Mouse (Mus musculus) intestine, embryonic 15.5 days (tissue): ENCODE data around the gene Zfp277. TPM values are rescaled to one million over a fixed set of nuclear protein-coding genes. Genes with fewer than 3 reads are reported as not detected.

Source experiments
- ATAC-seq: fragments of 200-750 bp; cut with Nextera tagmentation; 2 replicates; pipeline ENCODE4 v1.8.0; 2017; ENCODE audit warnings: moderate TSS enrichment, moderate library complexity
- H3K27ac ChIP-seq: fragments of 300-500 bp; sonication (generic); 2 replicates; pipeline ENCODE4 v1.5.1; 2015; ENCODE audit warnings: mild to moderate bottlenecking, inconsistent platforms
- H3K27me3 ChIP-seq: fragments of 300-500 bp; sonication (generic); replicated peaks from 2 replicates; pipeline ENCODE4 v1.6.1; 2015; ENCODE audit warnings: inconsistent platforms
- H3K36me3 ChIP-seq: fragments of 300-500 bp; sonication (generic); 2 replicates; pipeline ENCODE4 v1.6.1; 2015; ENCODE audit warnings: inconsistent platforms
- H3K4me1 ChIP-seq: fragments of 300-500 bp; sonication (generic); replicated peaks from 2 replicates; pipeline ENCODE4 v1.6.1; 2015; ENCODE audit warnings: inconsistent platforms
- H3K4me2 ChIP-seq: fragments of 300-500 bp; sonication (generic); replicated peaks from 2 replicates; pipeline ENCODE4 v1.6.1; 2015; ENCODE audit warnings: mild to moderate bottlenecking, inconsistent platforms
- H3K4me3 ChIP-seq: fragments of 300-500 bp; sonication (generic); replicated peaks from 2 replicates; pipeline ENCODE4 v1.5.1; 2015; ENCODE audit warnings: inconsistent platforms
- H3K9ac ChIP-seq: fragments of 300-500 bp; sonication (generic); 2 replicates; pipeline ENCODE4 v1.6.1; 2015; ENCODE audit warnings: inconsistent platforms
- H3K9me3 ChIP-seq: fragments of 300-500 bp; sonication (generic); 2 replicates; pipeline ENCODE4 v1.6.1; 2016; ENCODE audit warnings: inconsistent platforms
- WGBS: fragments of 180-500 bp; shearing (Covaris S2); methylation state at CpG from one replicate; pipeline ENCODE4 v1.1.7; 2015; 5-methylcytosine and 5-hydroxymethylcytosine counted together
- polyA plus RNA-seq: library from polyadenylated mRNA; unstranded; fragments of >200 nt; fragmentation: Nextera tagmentation; extraction: Ambion mirVana; gene quantifications from 2 replicates; pipeline ENCODE4 v1.2.1, GENCODE M21; 2015

Gene Zfp277
- 31.4 and 34.3 TPM in 2 replicates for polyA plus RNA-seq

GRCm38 (mm10) chr12:40445648-40446449 lies at the start of gene Zfp277, which contains the start of gene Dock4:
TSS of gene Zfp277 (minus strand) at chr12:40445902.
TSS of gene Dock4 (plus strand) at chr12:40445952.
- ATAC-seq = peak; percentile 98
- Histone ChIP-seq H3K27ac (peak within 1 kb of the TSS; percentile 72), H3K9ac (peak within 1 kb of the TSS; percentile 76), H3K27me3 (no peaks in the 10 kb centered on the region), H3K4me2 (peak within 1 kb of the TSS; percentile 94), H3K9me3 (no peaks in the 10 kb centered on the region), H3K36me3 (no peaks in the 10 kb centered on the region), H3K4me1 (peaks cover 8% of the 10 kb centered on the region), H3K4me3 (peak within 1 kb of the TSS; percentile 64)
- WGBS = 0% methylated on average over 80 of the region's 80 CpGs

GRCm38 (mm10) chr12:40486047-40486837 lies 40.5 kb upstream of the Zfp277 start:
- no peak overlapping the region for H3K4me3 ChIP-seq
- H3K9ac ChIP-seq = no peak overlapping the region
- no peaks in the 10 kb centered on the region for H3K27me3 ChIP-seq
- 0 out of 2 replicates have a peak, but pooled peaks cover 2% of the 10 kb centered on the region for H3K4me1 ChIP-seq
- H3K9me3 ChIP-seq = no peaks in the 10 kb centered on the region
- WGBS = 63% methylated on average over 12 of the region's 12 CpGs
- no peak overlapping the region for H3K27ac ChIP-seq
- H3K4me2 ChIP-seq = no peak overlapping the region
- no peak for ATAC-seq
- H3K36me3 ChIP-seq = no peaks in the 10 kb centered on the region

GRCm38 (mm10) chr12:40485210-40485609 lies 39.5 kb upstream of the Zfp277 start:
- H3K27ac ChIP-seq = no peak overlapping the region

GRCm38 (mm10) chr12:40484224-40484623 lies 38.5 kb upstream of the Zfp277 start:
- Histone ChIP-seq H3K4me3 (no peak overlapping the region), H3K9ac (no peak overlapping the region), H3K9me3 (no peaks in the 10 kb centered on the region), H3K27ac (no peak overlapping the region), H3K27me3 (no peaks in the 10 kb centered on the region), H3K36me3 (no peaks in the 10 kb centered on the region), H3K4me1 (0 out of 2 replicates have a peak, but pooled peaks cover 2% of the 10 kb centered on the region), H3K4me2 (no peak overlapping the region)
- 32% methylated on average over 3 of the region's 3 CpGs for WGBS
- ATAC-seq = no peak

More at GRCm38 (mm10) chr12:40485210-40485609, 39.5 kb upstream of the Zfp277 start:
- Histone ChIP-seq H3K4me1 (0 out of 2 replicates have a peak, but pooled peaks cover 2% of the 10 kb centered on the region), H3K9ac (no peak overlapping the region), H3K4me3 (no peak overlapping the region), H3K9me3 (no peaks in the 10 kb centered on the region), H3K4me2 (no peak overlapping the region), H3K27me3 (no peaks in the 10 kb centered on the region), H3K36me3 (no peaks in the 10 kb centered on the region)
- WGBS = 71% methylated on average over 1 of the region's 1 CpGs
- ATAC-seq = no peak

DNA sequence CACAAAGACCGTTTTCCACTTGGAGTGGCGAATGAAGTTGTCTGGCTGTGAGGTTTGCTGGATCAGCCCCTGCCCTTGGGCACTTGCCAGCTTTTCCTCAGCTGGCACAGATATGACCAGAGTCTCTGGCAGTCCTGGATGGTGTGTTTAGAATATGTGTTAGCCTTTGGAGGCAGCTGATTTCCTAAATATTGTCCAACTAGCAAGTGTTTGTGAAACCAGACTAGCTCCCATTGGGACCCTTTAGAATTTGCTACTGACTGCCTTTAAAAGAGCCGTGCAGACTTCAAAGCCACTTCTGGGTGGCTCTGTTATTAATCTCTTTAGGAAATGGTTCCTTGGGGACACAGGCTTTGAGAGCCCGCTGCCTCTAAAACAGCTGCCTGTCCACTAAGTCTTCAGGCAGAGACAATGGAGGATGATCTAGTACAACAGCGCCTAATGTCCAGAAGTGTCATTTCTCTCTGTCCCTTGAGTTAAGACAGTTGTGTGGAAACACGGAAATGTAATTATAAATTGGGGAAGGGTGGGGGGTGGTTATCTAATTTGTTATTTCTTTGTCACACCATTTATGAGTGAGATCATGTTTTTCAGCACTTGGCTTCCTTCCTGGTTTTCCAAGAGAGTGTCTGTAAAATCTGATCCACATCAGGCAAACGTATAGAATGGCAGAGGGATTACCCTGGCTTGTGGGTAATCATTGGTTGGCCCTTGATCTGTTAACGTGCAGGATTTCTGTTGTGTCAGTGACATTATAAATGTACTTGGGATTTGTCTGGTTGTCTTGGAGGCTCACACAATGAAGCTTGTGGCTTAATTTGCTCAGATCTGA lies 32.1 kb upstream of the Zfp277 start:
- no peak for ATAC-seq
- Histone ChIP-seq H3K27ac (no peak overlapping the region), H3K9me3 (no peaks in the 10 kb centered on the region), H3K4me2 (no peak overlapping the region), H3K4me1 (peaks cover 4% of the 10 kb centered on the region; the same call in 1 of the 2 replicates), H3K27me3 (no peaks in the 10 kb centered on the region), H3K36me3 (no peaks in the 10 kb centered on the region), H3K9ac (no peak overlapping the region), H3K4me3 (no peak overlapping the region)
- WGBS = 52% methylated on average over 8 of the region's 8 CpGs

DNA sequence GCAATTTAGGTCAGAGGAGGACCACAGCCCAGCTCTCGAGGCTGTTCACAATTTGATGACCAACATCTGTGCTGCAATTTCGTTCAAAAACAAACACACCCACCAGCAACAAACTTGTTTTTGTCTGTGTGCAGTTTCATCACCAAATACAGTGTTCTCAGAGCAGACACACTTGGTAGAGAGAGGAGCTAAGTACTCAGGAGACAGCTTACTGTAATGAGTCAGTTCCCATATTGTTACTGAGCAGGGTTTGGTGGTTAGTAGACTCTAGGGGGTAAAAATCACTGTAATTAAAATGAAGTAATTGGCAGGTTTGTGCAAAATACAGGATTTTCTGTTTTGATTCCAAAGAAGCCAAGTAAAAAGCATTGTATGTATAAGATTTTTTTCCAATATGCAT lies 28.0 kb upstream of the Zfp277 start:
- ATAC-seq = no peak
- Histone ChIP-seq H3K4me1 (peaks cover 12% of the 10 kb centered on the region; the same call in 1 of the 2 replicates), H3K4me2 (no peak overlapping the region), H3K4me3 (no peak overlapping the region), H3K36me3 (no peaks in the 10 kb centered on the region), H3K9me3 (no peaks in the 10 kb centered on the region), H3K9ac (no peak overlapping the region), H3K27ac (no peak overlapping the region), H3K27me3 (no peaks in the 10 kb centered on the region)
- WGBS = 43% methylated on average over 2 of the region's 2 CpGs

GRCm38 (mm10) chr12:40471649-40472399 lies 26.1 kb upstream of the Zfp277 start:
- Histone ChIP-seq H3K9ac (no peak overlapping the region), H3K27ac (no peak overlapping the region; the same call in 1 of the 2 replicates), H3K4me1 (peaks cover 7% of the 10 kb centered on the region; the same call in 1 of the 2 replicates), H3K4me2 (peak overlapping the region; percentile 43), H3K9me3 (no peaks in the 10 kb centered on the region), H3K27me3 (no peaks in the 10 kb centered on the region), H3K4me3 (0 out of 2 replicates have a peak overlapping the region, but pooled peaks have one; percentile 2), H3K36me3 (no peaks in the 10 kb centered on the region)
- WGBS = 39% methylated on average over 11 of the region's 11 CpGs
- no peak for ATAC-seq

- no peak overlapping the region for H3K9ac ChIP-seq
- no peak for ATAC-seq
- no peaks in the 10 kb centered on the region for H3K36me3 ChIP-seq
- no peaks in the 10 kb centered on the region for H3K27me3 ChIP-seq
- no peak overlapping the region for H3K4me2 ChIP-seq
- H3K4me3 ChIP-seq = no peak overlapping the region
- H3K9me3 ChIP-seq = no peaks in the 10 kb centered on the region
- H3K4me1 ChIP-seq = peaks cover 7% of the 10 kb centered on the region; the same call in 1 of the 2 replicates
- no peak overlapping the region for H3K27ac ChIP-seq
- 77% methylated on average over 5 of the region's 5 CpGs for WGBS
These were observed 23.3 kb upstream of the Zfp277 start for GRCm38 (mm10) chr12:40469009-40469408.

DNA sequence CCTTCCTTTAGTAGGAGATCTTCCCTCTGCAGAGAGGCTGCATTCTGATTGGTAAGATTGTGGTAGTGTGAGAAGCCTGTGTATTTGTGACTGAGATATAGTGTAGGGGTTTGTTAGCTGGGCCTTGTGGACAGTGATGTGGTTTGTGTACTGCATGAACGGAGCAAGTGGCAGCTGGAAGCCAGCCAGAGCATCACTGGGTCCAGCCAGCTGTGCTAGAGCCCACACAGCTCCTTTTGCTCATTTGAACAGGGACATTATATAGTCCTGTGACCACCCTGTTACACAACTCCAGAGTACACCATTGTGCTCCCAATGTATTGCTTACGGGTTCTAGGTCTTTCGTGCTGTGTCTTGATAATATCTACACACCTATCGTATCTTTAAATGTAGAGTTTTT lies 22.5 kb upstream of the Zfp277 start:
- no peaks in the 10 kb centered on the region for H3K9me3 ChIP-seq
- WGBS = 76% methylated on average over 4 of the region's 4 CpGs

GRCm38 (mm10) chr12:40464282-40464681 lies 18.6 kb upstream of the Zfp277 start:
- Histone ChIP-seq H3K4me2 (no peak overlapping the region), H3K27ac (no peak overlapping the region), H3K36me3 (no peaks in the 10 kb centered on the region), H3K9ac (no peak overlapping the region), H3K4me1 (0 out of 2 replicates have a peak, but pooled peaks cover 3% of the 10 kb centered on the region), H3K4me3 (no peak overlapping the region), H3K9me3 (no peaks in the 10 kb centered on the region), H3K27me3 (no peaks in the 10 kb centered on the region)
- no peak for ATAC-seq
- WGBS = 77% methylated on average over 6 of the region's 6 CpGs

More for the DNA sequence above, 22.5 kb upstream of the Zfp277 start:
- ATAC-seq = no peak
- H3K27ac ChIP-seq = no peak overlapping the region
- H3K4me1 ChIP-seq = peaks cover 7% of the 10 kb centered on the region; the same call in 1 of the 2 replicates
- H3K27me3 ChIP-seq = no peaks in the 10 kb centered on the region
- no peak overlapping the region for H3K4me3 ChIP-seq
- H3K36me3 ChIP-seq = no peaks in the 10 kb centered on the region
- no peak overlapping the region for H3K4me2 ChIP-seq
- H3K9ac ChIP-seq = no peak overlapping the region

DNA sequence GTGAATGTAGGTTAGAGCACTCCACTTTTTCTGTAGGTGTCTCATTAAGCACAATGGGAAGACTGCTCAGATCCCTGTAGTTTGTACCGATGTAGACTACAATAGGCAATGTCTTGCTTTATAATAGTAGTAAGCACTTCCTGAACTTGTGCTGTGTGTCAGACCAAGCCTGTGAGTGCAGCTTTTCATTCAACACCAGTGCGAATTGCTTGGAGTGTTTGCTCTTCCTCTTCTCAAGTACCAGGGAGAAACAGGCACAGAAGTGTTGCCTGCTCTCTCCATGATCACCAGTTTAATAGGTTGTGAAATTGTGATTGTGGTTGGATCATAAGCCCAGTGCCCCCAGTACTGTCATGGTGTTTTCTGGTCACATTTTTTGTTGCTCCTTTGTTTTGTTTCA lies 18.1 kb upstream of the Zfp277 start:
- no peak for ATAC-seq
- Histone ChIP-seq H3K4me3 (no peak overlapping the region), H3K9me3 (no peaks in the 10 kb centered on the region), H3K9ac (no peak overlapping the region), H3K4me1 (0 out of 2 replicates have a peak, but pooled peaks cover 3% of the 10 kb centered on the region), H3K27ac (no peak overlapping the region), H3K36me3 (no peaks in the 10 kb centered on the region), H3K4me2 (no peak overlapping the region), H3K27me3 (no peaks in the 10 kb centered on the region)
- WGBS = 70% methylated on average over 2 of the region's 2 CpGs
